Mouse (Mus musculus): Measurements from ENCODE around the gene Sirt7. TPM values are rescaled to one million over a fixed set of nuclear protein-coding genes. Genes with fewer than 3 reads are reported as not detected.

Sirt7 gene
- total and polyA plus RNA-seq, 3 experiments: 72.3 to 78.2 TPM; not detected in 1

DNA sequence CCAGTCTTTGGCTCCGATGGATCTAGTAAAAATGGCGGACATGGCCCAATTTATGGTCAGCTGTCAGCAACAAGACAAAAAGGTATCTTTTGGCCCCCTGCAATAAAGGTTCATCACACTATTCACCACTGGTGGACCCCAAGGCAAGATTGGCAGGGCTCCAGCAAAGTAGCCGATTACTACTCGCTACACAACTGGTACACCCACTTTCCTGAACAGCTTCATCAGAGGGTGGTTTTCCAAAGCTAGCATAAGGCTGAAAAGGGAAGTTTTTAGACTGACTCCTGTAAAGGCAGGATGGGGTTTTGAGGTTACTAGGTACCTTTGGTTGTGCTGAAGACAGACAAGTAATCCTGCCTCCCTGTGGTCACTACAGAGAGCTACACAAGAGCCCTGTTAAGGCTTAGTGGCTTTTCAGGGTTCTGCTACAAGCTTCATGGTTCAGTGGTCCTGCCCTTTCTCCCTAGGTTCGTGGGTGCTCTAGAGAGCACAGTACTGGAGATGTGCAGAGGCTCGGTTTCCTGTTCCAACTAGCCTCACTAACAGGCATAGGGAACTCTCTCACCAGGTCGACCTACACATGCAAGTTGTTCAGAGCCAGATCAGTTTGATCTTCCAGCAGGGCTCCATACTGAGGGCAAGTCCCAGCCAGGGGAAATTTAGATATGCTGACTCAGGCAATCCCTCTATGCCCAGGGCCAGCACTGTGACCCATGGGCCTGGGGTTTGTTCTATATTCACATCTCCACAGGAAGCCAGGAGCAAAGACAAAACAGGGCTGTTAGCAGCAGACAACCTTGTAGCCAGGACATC is 47.6 kb downstream of the Sirt7 start (continued):
- TF ChIP-seq MEF2A (IDR thresholded peaks at IDR 0.05; ENCODE audit: extremely low read depth, insufficient replicate concordance, low read depth, low read length, poor library complexity, severe bottlenecking) (no peak), SMC3 (IDR thresholded peaks at IDR 0.05; ENCODE audit: low read depth, low read length) (peak; percentile 74), HCFC1 (IDR thresholded peaks at IDR 0.05; ENCODE audit: low read depth, low read length) (0 out of 2 replicates have a peak, but pooled peaks have one; percentile 26), KAT2A (conservative IDR thresholded peaks at IDR 0.05; ENCODE audit: low read depth, low read length) (no peak), JUND (IDR thresholded peaks at IDR 0.05; ENCODE audit: low read depth, low read length) (no peak), POLR2AphosphoS2 (IDR thresholded peaks at IDR 0.05; ENCODE audit: low read length) (peak; percentile 69), MAFK (IDR thresholded peaks at IDR 0.05; ENCODE audit: borderline replicate concordance, low read depth, low read length) (0 out of 2 replicates have a peak, but pooled peaks have one; percentile 43), ZKSCAN1 (IDR thresholded peaks at IDR 0.05; ENCODE audit: low read depth, low read length) (no peak), EP300 (IDR thresholded peaks at IDR 0.05; ENCODE audit: low read depth in 1 of 2, low read length in 2 of 2) (no peak), CTCF (IDR thresholded peaks at IDR 0.05 in 2 of 3, conservative IDR thresholded peaks at IDR 0.05 in 1 of 3; ENCODE audit: control insufficient read depth in 1 of 3, insufficient read depth in 1 of 3, low read depth in 2 of 3, low read length in 3 of 3, poor library complexity in 1 of 3, severe bottlenecking in 1 of 3) (peak; percentile 28 to 70 (median 51); a peak in 5 of 6 replicates), RAD21 (IDR thresholded peaks at IDR 0.05; ENCODE audit: low read depth, low read length) (peak; percentile 38), GABPA (IDR thresholded peaks at IDR 0.05; ENCODE audit: low read depth, low read length) (no peak), ELF1 (IDR thresholded peaks at IDR 0.05; ENCODE audit: low read depth, low read length) (no peak)

DNA sequence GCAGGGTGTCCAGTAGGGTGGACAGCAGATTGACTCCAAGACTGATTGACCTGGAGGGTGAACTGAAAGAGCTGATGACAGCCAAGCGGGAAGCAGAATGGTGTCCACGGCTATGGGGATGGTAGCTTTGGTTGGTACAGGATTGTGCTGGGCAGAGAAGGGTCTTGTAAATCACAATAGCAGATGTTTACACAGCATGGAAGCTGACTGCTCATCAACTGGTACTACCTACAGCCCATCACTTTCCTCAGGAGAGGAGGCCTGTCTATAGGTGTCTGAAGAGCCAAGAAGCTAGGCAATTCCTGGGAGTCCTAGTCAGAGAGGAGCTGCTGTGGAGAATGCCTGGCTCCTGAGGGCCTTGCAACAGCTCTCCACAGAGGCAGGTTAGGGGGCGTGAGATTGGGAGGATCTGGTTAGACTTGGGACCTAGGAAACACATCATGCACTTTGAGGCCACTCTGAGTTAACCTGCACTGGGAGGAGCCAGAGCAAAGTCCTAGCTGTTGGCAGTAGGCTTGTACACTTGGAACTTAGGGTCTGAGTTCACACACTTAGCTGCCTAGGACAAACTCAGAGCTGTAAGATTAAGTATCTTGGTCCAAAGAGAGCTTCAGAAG is 48.6 kb downstream of the Sirt7 start:
- DNase-seq (ENCODE audit: low read depth, low spot score): peak; percentile 44
- H3K4me1 ChIP-seq (ENCODE audit: control insufficient read depth in 1 of 2, insufficient read depth in 2 of 2, low read length in 2 of 2): peaks cover 8 to 18% of the 10 kb centered on the region in 2 experiments
- no peaks in the 10 kb centered on the region for H3K9me3 ChIP-seq (replicated peaks; ENCODE audit: insufficient read depth, low read length)
- peaks cover 4 to 22% of the 10 kb centered on the region in 2 experiments; a peak in 3 of 4 replicates for H3K36me3 ChIP-seq (ENCODE audit: control insufficient read depth in 1 of 2, insufficient read depth in 2 of 2, low read length in 2 of 2)
- TF ChIP-seq ETS1 (IDR thresholded peaks at IDR 0.05; ENCODE audit: low read depth, low read length) (no peak), BHLHE40 (IDR thresholded peaks at IDR 0.05; ENCODE audit: borderline replicate concordance, low read depth, low read length) (no peak), NRF1 (IDR thresholded peaks at IDR 0.05; ENCODE audit: insufficient read depth, low read depth, low read length, poor library complexity, severe bottlenecking) (no peak), RCOR1 (IDR thresholded peaks at IDR 0.05; ENCODE audit: low read depth, low read length) (no peak), POLR2A (IDR thresholded peaks at IDR 0.05; ENCODE audit: control insufficient read depth in 1 of 2, insufficient read depth in 1 of 2, low read depth in 1 of 2, low read length in 2 of 2, poor library complexity in 1 of 2) (peak in 1 of 2 experiments; percentile 54; a peak in 2 of 4 replicates), HCFC1 (IDR thresholded peaks at IDR 0.05; ENCODE audit: low read depth, low read length) (no peak), MYC (IDR thresholded peaks at IDR 0.05; ENCODE audit: low read depth, low read length) (no peak), USF1 (IDR thresholded peaks at IDR 0.05; ENCODE audit: low read depth, low read length) (no peak), GABPA (IDR thresholded peaks at IDR 0.05; ENCODE audit: low read depth, low read length) (no peak), JUND (IDR thresholded peaks at IDR 0.05; ENCODE audit: low read depth, low read length) (no peak), POLR2AphosphoS2 (IDR thresholded peaks at IDR 0.05; ENCODE audit: low read length) (peak; percentile 16), EP300 (IDR thresholded peaks at IDR 0.05; ENCODE audit: low read depth in 1 of 2, low read length in 2 of 2) (no peak), RAD21 (IDR thresholded peaks at IDR 0.05; ENCODE audit: low read depth, low read length) (no peak), POLR2AphosphoS5 (IDR thresholded peaks at IDR 0.05; ENCODE audit: borderline replicate concordance, low read depth, low read length) (no peak)
- H3K27ac ChIP-seq (ENCODE audit: control insufficient read depth, low read depth, low read length): no peak overlapping the region
- no peak overlapping the region for H3K9ac ChIP-seq (ENCODE audit: control insufficient read depth, low read depth, low read length, poor library complexity, severe bottlenecking)
- no peak overlapping the region for H3K4me3 ChIP-seq (ENCODE audit: control insufficient read depth in 1 of 2, insufficient read depth in 1 of 2, low read depth in 2 of 2, low read length in 2 of 2)
- peaks cover 54% of the 10 kb centered on the region for H3K79me2 ChIP-seq (ENCODE audit: control insufficient read depth, insufficient read depth, low read length, poor library complexity)
- no peaks in the 10 kb centered on the region for H3K27me3 ChIP-seq (ENCODE audit: control insufficient read depth in 1 of 2, insufficient read depth in 2 of 2, low read length in 2 of 2)

Data from MEL (cell line).